Mouse (Mus musculus) heart, embryonic 10.5 days (tissue): Measurements from ENCODE around the gene Bet1l. TPM values are rescaled to one million over a fixed set of nuclear protein-coding genes. Genes with fewer than 3 reads are reported as not detected.
"Not testable (repeated sequence)": the region's sequence is repeated elsewhere in the genome, so short reads cannot be mapped to it uniquely, and the experiment has no call there.

Experiments
- DNase-seq: peaks from one replicate; pipeline ENCODE4 v3.0.0-alpha.2; 2017; ENCODE audit warnings: low spot score
- H3K27ac ChIP-seq: fragments of 300-500 bp; sonication (generic); 2 replicates; pipeline ENCODE4 v1.5.1; 2016; ENCODE audit warnings: mild to moderate bottlenecking
- H3K27me3 ChIP-seq: fragments of 300-500 bp; sonication (generic); 2 replicates; pipeline ENCODE4 v1.6.1; 2016; ENCODE audit warnings: mild to moderate bottlenecking; ENCODE audit not compliant: poor library complexity, insufficient read depth, severe bottlenecking
- H3K36me3 ChIP-seq: fragments of 300-500 bp; sonication (generic); 2 replicates; pipeline ENCODE4 v1.6.1; 2016; ENCODE audit warnings: mild to moderate bottlenecking, moderate library complexity
- H3K4me1 ChIP-seq: fragments of 300-500 bp; sonication (generic); 2 replicates; pipeline ENCODE4 v1.6.1; 2016; ENCODE audit warnings: mild to moderate bottlenecking
- H3K4me3 ChIP-seq: fragments of 300-500 bp; sonication (generic); 2 replicates; pipeline ENCODE4 v1.5.1; 2016; ENCODE audit warnings: mild to moderate bottlenecking, moderate library complexity
- H3K9me3 ChIP-seq: fragments of 300-500 bp; sonication (generic); 2 replicates; pipeline ENCODE4 v1.6.1; 2016; ENCODE audit warnings: mild to moderate bottlenecking, moderate library complexity
- WGBS: fragments of 180-500 bp; shearing (Covaris S2); methylation state at CpG from one replicate; pipeline ENCODE4 v1.1.7; 2016; 5-methylcytosine and 5-hydroxymethylcytosine counted together
- polyA plus RNA-seq: library from polyadenylated mRNA; unstranded; fragments of >200 nt; fragmentation: Nextera tagmentation; extraction: Ambion mirVana; gene quantifications from 2 replicates; pipeline ENCODE4 v1.2.1, GENCODE M21; 2016

The Bet1l gene
- 28.1 and 31.4 TPM in 2 replicates for polyA plus RNA-seq

DNA sequence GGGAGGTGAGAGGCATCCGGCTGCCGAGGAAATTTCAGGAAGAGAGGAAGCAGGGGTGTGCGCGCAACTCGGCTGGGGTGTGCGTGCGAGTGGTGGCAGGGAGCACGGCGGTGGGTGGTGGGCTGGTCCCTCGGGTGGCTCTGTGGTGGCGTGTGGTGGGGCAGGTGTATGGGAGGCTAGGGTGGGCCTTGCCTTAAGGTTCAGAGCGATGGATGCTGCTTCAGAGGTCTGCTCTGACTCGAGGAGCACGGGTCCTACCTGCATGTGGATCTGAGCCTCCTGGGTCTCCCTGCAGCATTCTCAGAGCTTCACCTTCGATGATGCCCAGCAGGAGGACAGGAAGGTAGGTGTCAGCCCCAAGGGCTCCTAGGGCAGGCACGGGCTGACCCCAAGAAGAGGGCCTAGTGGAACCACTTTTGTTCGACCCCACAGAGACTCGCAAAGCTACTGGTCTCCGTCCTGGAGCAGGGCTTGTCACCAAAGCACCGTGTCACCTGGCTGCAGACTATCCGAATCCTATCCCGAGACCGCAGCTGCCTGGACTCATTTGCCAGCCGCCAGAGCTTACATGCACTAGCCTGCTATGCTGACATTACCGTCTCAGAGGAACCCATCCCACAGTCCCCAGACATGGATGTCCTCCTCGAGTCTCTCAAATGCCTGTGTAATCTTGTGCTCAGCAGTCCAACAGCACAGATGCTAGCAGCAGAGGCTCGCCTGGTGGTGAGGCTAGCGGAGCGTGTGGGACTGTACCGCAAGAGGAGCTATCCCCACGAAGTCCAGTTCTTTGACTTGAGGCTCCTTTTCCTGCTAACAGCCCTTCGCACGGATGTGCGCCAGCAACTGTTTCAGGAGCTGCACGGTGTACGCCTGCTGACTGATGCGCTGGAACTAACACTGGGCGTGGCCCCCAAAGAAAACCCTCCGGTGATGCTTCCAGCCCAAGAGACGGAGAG is at the start of gene Bet1l:
Gene Bet1l (minus strand): TSS at position 28 of the 956 bp plus-strand sequence.
- Histone ChIP-seq H3K4me1 (peaks cover 34% of the 10 kb centered on the region), H3K9me3 (no peaks in the 10 kb centered on the region), H3K27ac (peak within 1 kb of the TSS; percentile 91), H3K4me3 (peak within 1 kb of the TSS; percentile 83), H3K36me3 (peaks cover 66% of the 10 kb centered on the region), H3K27me3 (no peaks in the 10 kb centered on the region)
- WGBS, result 38% methylated on average over 40 of the region's 40 CpGs
- no peak for DNase-seq

DNA sequence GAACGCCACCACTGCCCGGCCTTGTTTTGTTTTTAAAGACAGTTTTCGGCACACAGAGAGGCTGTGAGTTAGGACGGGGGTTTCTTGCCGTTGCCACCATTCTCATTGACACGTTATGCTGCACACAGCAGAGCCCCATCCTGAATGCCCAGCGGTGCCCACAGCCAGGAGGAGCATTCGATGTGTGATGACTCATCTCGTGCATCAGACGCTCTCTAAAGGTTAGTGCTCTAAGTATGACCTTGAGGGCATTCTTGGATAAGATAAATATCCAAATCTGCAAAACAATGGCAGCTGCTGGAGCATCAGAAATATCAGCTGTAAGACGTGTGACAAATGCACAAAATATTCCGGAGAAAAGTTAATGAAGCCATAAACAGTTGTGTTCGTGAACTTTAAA is 49.8 kb upstream of the Bet1l start:
- no peaks in the 10 kb centered on the region for H3K36me3 ChIP-seq
- H3K9me3 ChIP-seq, result no peaks in the 10 kb centered on the region
- no peak overlapping the region for H3K4me3 ChIP-seq
- 76% methylated on average over 13 of the region's 13 CpGs for WGBS
- H3K4me1 ChIP-seq, result peaks cover 15% of the 10 kb centered on the region; the same call in 1 of the 2 replicates
- no peak overlapping the region for H3K27ac ChIP-seq
- DNase-seq, result no peak
- H3K27me3 ChIP-seq, result peaks cover 13% of the 10 kb centered on the region; the same call in 1 of the 2 replicates

DNA sequence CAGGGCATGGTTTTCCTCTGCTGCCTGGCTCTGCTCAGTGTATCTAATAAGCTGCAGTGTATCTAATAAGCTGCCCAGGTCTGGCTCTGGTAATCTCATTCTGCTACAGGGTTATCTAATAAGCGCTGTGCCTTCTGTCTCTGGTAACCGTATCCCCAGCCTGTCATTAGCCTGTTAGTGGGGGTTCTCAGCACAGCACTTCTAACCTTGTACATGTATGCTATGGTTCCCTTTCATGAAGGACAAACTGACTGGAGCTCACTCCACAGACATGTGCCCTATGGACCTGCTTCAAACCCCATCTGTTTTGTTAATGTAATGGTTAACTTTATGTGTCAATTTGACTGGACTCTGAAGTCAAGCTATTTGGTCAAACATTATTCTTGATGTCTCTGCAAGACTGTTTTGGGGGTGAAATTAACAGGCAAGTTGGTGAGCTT is 48.3 kb upstream of the Bet1l start:
- WGBS, result 46% methylated on average over 2 of the region's 2 CpGs
- no peak overlapping the region for H3K4me3 ChIP-seq
- H3K4me1 ChIP-seq, result peaks cover 19% of the 10 kb centered on the region
- DNase-seq, result no peak
- no peak overlapping the region for H3K27ac ChIP-seq
- H3K9me3 ChIP-seq, result no peaks in the 10 kb centered on the region
- peaks cover 13% of the 10 kb centered on the region; the same call in 1 of the 2 replicates for H3K27me3 ChIP-seq
- H3K36me3 ChIP-seq, result no peaks in the 10 kb centered on the region

DNA sequence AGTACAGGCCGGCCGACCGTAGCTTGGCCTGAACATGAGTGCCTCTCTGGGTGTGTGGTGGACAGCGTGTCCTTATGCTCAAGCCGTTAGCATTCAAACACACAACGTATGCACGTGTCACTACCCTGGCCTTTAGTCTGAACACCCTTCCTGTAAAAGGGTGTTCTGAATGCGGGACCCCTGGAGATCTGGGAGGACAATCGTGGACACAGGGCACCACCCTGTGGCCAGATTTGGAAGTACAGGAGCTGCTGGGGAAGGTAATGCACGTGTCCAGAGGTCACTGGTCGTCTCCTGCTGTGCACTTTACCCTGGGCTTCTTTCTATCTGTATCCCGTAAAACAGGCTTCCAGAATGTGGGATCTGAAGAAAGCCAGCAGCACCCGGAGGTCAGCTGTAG is 45.8 kb upstream of the Bet1l start:
- DNase-seq, result peak; percentile 87
- Histone ChIP-seq H3K9me3 (no peaks in the 10 kb centered on the region), H3K27me3 (peaks cover 13% of the 10 kb centered on the region; the same call in 1 of the 2 replicates), H3K27ac (0 out of 2 replicates have a peak overlapping the region, but pooled peaks have one; percentile 10), H3K4me3 (no peak overlapping the region), H3K4me1 (peaks cover 26% of the 10 kb centered on the region; the same call in 1 of the 2 replicates), H3K36me3 (peaks cover 11% of the 10 kb centered on the region)
- WGBS, result 24% methylated on average over 13 of the region's 13 CpGs

DNA sequence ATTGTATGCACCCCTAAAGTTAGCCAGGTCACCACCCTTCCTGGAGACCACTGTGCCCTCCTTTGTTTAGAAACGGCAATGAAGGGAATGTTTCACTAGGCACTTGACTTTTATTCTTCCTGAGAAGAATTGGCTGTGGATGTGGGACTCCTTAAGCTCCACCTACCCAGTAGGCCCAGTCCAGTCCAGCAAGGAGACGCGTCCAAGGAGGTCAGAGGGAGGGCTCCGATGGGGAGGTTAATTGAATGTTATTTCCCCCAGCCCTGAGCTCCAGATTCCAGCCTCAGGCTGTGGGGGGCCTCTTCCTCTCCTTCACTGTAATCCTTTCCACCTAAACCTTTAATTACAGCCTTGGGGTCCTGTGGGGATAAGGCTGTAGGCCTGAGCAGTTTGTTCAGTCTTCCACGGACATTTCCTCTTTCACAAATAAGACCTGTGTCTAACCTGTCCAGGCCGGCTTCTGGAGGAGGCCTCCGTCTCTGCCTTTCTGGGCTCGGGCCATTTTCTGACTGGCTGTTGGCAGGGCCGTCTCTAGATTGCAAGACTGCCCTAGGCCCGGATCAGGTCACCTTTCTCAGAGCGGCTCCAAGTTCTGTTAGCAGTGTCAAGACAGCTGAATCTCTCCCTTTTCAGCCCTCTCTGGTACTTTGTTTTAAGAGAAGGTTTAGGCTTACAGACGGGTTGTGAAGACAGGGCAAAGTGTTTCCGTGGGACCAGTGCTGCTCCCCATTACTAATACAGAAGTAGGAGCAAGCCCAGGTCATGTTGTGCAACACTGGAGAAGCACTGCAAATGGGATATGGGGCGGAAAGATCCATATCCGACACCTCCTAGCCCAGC is 44.9 kb upstream of the Bet1l start:
- Histone ChIP-seq H3K27ac (no peak overlapping the region), H3K36me3 (peaks cover 20% of the 10 kb centered on the region), H3K27me3 (peaks cover 13% of the 10 kb centered on the region; the same call in 1 of the 2 replicates), H3K9me3 (no peaks in the 10 kb centered on the region), H3K4me3 (no peak overlapping the region), H3K4me1 (peaks cover 26% of the 10 kb centered on the region; the same call in 1 of the 2 replicates)
- 80% methylated on average over 15 of the region's 15 CpGs for WGBS
- DNase-seq, result no peak

DNA sequence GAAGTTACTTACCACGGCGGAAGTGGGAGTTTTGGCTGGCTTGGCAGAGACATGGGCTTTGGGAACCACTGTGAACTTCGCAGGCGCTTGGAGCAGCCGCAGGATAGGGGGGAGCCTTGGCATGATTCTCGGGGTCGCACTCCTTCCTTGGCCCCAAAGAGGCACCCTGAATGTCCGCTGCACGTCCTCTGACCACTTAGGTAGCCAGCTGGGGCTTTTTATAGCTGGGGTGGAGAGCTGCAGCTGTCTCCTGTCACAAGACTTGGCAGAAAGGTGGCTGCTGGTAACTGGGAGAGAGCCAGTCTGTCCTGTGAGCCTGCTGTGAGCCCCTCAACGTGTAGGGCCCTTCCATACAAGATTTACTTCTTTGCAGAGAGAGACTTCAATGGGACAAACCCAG is 42.8 kb upstream of the Bet1l start, which contains the start of gene Cox8b:
Gene Cox8b (minus strand): TSS at position 227 of the 400 bp plus-strand sequence.
- no peak for DNase-seq
- 67% methylated on average over 10 of the region's 10 CpGs for WGBS
- peaks cover 26% of the 10 kb centered on the region; the same call in 1 of the 2 replicates for H3K4me1 ChIP-seq
- H3K36me3 ChIP-seq, result peaks cover 39% of the 10 kb centered on the region
- H3K27me3 ChIP-seq, result peaks cover 7% of the 10 kb centered on the region; the same call in 1 of the 2 replicates
- peak within 1 kb of the TSS; percentile 67; the same call in 1 of the 2 replicates for H3K27ac ChIP-seq
- H3K9me3 ChIP-seq, result no peaks in the 10 kb centered on the region
- peak within 1 kb of the TSS; percentile 29 for H3K4me3 ChIP-seq

DNA sequence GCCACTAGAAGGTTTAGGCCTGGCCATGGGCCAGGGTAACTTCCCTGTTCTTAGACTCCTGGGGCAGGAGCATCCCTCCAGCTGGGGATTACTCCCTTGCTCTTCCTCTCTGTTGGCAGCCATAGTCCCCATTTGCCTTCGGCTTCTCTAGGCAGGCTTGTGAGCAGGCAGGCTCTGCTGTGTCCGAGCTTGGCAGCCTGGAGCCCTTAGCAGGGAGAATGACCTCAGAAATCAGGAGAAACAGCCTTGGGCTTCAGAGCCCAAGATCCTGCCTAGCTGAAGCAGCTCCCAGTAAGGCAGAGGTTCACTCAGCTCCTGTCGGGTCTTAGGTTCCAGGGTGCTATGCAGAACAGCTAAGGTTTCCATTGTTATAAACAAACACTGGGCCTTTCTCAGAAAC is 41.7 kb upstream of the Bet1l start:
- no peaks in the 10 kb centered on the region for H3K9me3 ChIP-seq
- WGBS, result 82% methylated on average over 3 of the region's 3 CpGs
- peaks cover 2% of the 10 kb centered on the region; the same call in 1 of the 2 replicates for H3K27me3 ChIP-seq
- peaks cover 26% of the 10 kb centered on the region; the same call in 1 of the 2 replicates for H3K4me1 ChIP-seq
- no peak for DNase-seq
- 0 out of 2 replicates have a peak overlapping the region, but pooled peaks have one; percentile 4 for H3K27ac ChIP-seq
- H3K36me3 ChIP-seq, result peaks cover 47% of the 10 kb centered on the region
- H3K4me3 ChIP-seq, result no peak overlapping the region

DNA sequence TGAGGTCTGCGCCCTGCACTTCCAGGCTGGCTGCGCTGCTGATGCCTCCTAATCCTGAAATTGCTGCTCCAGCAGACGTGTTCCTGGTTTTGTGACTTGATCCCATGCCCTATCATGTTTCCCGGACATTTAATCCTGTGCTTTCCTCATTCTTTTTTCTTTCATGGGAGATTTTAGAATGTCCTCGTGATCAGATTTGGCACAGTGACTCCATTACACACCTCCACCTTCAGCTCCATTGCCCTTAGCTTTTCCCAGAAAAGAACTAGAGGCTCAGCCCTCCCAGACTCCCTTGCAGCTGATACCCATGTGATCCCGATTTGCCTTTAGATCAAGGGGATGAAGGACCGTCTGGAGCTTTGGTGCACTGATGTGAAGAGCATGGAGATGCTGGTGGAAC is 40.5 kb upstream of the Bet1l start:
- DNase-seq, result no peak
- H3K27ac ChIP-seq, result no peak overlapping the region
- H3K4me1 ChIP-seq, result peaks cover 19% of the 10 kb centered on the region; the same call in 1 of the 2 replicates
- peaks cover 60% of the 10 kb centered on the region for H3K36me3 ChIP-seq
- no peak overlapping the region for H3K4me3 ChIP-seq
- no peaks in the 10 kb centered on the region for H3K27me3 ChIP-seq
- WGBS, result 91% methylated on average over 7 of the region's 7 CpGs
- H3K9me3 ChIP-seq, result no peaks in the 10 kb centered on the region

DNA sequence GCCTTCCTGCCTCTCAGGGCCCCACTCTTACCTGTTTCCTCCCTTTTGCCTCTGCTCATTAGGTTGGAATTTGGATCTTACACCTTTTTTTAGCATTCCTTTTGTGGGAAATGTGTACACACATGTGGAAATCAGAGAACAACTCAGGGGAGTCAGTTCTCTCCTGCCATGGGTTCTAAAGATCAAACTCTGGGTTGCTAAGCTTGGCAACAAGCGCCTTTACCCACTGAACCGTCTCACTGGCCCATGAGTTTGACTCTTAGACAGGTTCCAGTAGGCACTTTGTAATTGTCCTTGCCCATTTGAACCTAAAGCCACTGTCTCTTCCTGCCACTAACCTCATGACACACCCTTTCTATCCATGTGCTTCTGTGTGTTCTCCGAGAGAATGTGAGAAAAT is 37.2 kb upstream of the Bet1l start:
- H3K27ac ChIP-seq, result no peak overlapping the region
- DNase-seq, result no peak
- H3K4me1 ChIP-seq, result 0 out of 2 replicates have a peak, but pooled peaks cover 3% of the 10 kb centered on the region
- H3K36me3 ChIP-seq, result peaks cover 80% of the 10 kb centered on the region
- H3K9me3 ChIP-seq, result no peaks in the 10 kb centered on the region
- H3K27me3 ChIP-seq, result no peaks in the 10 kb centered on the region
- H3K4me3 ChIP-seq, result no peak overlapping the region
- 92% methylated on average over 3 of the region's 3 CpGs for WGBS

DNA sequence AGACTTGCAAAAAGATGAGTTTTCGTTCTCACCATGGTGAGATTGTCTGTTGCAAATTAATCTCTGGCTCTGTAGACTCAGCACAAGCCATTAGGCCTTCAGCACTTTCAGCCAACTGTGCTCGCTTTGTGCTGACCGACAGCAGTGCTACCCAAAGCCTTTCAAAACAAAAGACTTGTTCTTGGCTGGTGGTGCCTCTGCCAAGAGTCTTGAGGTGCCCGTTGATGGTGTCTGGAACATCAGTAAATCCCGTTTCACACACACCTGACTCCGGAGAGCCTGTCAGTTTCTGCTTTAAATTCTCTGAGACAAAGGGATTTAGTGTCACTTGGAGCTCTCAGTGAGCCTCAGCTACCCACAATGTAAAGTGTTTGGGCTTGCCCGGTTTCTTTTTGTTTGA is 36.7 kb upstream of the Bet1l start:
- Histone ChIP-seq H3K27me3 (no peaks in the 10 kb centered on the region), H3K9me3 (no peaks in the 10 kb centered on the region), H3K4me3 (no peak overlapping the region), H3K27ac (no peak overlapping the region), H3K36me3 (peaks cover 83% of the 10 kb centered on the region), H3K4me1 (no peaks in the 10 kb centered on the region)
- no peak for DNase-seq
- 94% methylated on average over 7 of the region's 7 CpGs for WGBS

DNA sequence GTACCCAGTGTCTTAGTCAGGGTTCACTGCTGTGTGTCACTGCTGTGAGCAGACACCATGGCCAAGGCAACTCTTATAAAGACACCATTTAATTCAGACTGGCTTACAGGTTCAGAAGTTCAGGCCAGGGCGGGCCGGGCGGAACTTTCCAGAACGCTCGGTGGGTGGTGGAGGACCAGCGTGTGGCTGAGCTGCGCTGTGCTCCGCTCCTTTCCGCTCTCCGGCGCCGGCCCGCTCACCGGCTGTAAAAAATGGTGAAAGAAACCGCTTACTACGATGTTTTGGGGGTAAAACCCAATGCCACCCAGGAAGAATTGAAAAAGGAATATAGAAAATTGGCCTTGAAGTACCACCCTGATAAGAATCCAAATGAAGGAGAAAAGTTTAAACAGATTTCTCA is 33.3 kb upstream of the Bet1l start:
- H3K9me3 ChIP-seq, H3K27me3 ChIP-seq, H3K4me3 ChIP-seq, H3K27ac ChIP-seq, DNase-seq, H3K4me1 ChIP-seq: not testable (repeated sequence)
- WGBS, result 95% methylated on average over 16 of the region's 16 CpGs
- peaks cover 79% of the 10 kb centered on the region for H3K36me3 ChIP-seq

DNA sequence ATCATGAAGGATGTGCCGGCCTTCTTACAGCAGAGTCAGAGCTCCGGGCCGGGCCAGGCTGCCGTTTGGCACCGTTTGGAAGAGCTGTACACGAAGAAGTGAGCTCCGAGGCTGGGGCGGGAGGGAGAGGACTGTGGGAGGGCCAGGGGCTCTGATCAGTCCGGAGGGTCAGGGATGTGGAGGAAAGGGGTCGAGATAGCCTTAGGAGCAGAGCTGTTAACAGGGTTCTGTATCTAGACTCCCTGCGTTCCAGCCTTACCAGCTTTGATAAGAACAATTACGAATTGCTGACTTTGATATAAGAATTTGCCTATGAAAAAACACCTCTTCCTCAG is 25.1 kb upstream of the Bet1l start:
- under 1% methylated on average over 12 of the region's 12 CpGs for WGBS
- no peak for DNase-seq

More for the DNA sequence above, 25.1 kb upstream of the Bet1l start:
- Histone ChIP-seq H3K4me3 (peak overlapping the region; percentile 98), H3K9me3 (no peaks in the 10 kb centered on the region), H3K27ac (peak overlapping the region; percentile 92), H3K4me1 (peaks cover 9% of the 10 kb centered on the region), H3K27me3 (no peaks in the 10 kb centered on the region), H3K36me3 (peaks cover 31% of the 10 kb centered on the region)
